Mouse (Mus musculus) c-Kit-positive CD71-positive TER-119-positive erythroid progenitor cells, embryonic 14.5 days (primary cell): ENCODE measurements around the gene Iqce.

ENCODE experiments used
- DNase-seq: peaks from one replicate; pipeline ENCODE4 v3.0.0-alpha.2; 2013; ENCODE audit warnings: low spot score

Gene Iqce

GRCm38 (mm10) chr5:140637989-140638388 is 64.2 kb downstream of the Iqce start:
- no peak for DNase-seq

GRCm38 (mm10) chr5:140637058-140637410 is 65.1 kb downstream of the Iqce start:
- no peak for DNase-seq

- DNase-seq, result no peak
Observed at GRCm38 (mm10) chr5:140636316-140637057, 65.7 kb downstream of the Iqce start.

DNA sequence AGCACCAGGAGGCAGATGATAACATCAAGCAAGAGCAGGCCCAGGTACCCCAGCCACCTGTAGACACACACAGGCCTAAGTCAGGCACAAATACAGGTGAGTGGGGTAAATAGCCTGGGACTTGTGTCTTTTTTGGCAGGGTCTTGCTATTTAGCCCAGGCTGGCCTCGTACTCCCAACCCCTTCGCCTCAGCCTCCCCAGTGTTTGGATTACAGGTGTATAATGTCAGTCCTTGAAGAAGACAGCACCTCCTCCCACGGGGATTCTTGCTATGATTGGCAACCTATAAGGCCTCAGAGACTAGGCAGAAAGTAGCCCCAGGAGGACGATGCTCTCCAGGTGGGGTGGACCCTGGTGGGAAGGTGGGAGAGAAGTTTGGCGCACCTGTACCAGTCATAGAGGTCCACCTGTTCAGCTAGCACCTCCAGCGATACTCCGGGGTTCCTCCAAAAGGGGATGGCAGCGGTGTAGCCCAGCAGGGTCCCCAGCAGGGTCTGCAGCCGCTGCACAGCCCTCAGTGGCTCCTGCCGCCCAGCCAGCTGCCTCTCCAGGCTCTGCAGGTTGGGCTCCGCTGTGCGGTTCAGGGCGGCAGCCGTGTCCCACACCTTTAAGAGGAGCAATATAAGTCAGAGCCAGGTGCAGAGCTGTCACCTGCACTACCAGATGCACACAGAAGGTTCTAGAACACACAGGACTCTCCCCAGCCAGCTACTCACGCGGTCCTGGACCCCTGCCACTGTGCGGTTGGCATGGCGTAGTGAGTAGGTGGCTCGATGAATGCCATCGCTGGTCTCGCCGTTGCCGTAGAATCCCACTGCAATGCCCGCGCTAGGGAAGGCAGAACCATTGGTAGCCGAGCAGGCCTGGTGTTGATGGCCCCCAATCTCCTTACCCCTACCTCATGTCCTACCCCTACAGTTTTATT is 67.1 kb downstream of the Iqce start:
- no peak for DNase-seq

DNA sequence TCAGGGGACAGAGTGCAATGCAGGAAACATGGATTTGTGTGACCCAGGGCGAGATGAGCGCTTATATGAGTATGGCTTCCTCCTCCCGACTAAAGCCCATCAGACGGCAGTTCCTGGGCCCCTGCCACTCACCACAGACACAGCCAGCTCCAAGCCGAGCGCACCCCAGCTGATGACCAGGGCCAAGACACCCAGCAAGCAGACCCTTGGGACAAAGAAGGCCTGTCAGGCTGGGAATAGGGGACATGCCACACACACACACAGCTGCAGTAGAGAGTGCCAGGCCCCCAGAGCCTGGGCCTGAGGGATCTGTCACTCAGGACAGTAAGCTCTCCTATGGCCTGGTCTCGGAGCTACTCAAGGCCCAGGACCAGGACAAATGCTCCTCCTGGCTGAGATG is 68.7 kb downstream of the Iqce start:
- no peak for DNase-seq

- DNase-seq, result no peak
Observed at GRCm38 (mm10) chr5:140628995-140629394, 73.2 kb downstream of the Iqce start.

DNA sequence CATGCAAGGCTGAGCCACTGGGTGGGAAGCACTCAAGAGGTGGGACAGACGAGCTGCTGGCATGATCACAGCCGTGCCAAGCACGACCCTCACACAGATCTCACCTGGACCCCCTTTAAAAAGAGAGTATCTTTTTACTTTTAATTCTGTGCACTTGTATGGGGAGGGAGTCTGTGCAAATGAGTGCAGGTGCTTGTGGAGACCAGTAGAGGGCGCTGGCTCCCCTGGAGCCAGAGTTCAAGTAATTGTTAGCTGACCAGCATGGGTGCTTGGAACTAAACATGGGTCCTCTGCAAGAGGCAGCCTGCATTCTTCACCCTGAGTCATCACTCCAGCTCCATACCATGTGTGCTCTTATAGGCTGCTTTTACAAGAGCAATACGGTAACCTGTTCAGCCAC is 74.6 kb downstream of the Iqce start:
- no peak for DNase-seq

GRCm38 (mm10) chr5:140624961-140625360 is 77.2 kb downstream of the Iqce start:
- DNase-seq, result no peak

DNA sequence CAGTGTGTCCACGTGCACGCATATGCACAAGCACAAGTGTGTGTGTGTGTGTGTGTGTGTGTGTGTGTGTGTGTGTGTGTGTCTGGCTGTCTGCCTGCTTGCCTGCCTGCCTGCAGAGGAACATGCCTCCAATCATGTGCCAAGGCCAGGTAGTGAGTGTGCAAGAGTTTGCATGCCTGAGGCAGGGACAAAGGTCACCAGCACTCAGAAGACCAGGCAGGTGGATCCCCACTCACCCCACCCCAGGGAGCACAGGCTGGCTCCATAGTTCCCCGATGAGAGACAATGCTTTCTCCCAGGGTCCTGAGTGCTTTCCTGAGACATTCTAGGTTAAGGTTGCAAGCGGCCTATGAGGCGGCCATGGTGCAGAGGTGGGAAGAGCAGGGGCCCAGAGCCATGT is 77.9 kb downstream of the Iqce start:
- no peak for DNase-seq

- DNase-seq, result no peak
Observed at GRCm38 (mm10) chr5:140623791-140624190, 78.4 kb downstream of the Iqce start.

DNA sequence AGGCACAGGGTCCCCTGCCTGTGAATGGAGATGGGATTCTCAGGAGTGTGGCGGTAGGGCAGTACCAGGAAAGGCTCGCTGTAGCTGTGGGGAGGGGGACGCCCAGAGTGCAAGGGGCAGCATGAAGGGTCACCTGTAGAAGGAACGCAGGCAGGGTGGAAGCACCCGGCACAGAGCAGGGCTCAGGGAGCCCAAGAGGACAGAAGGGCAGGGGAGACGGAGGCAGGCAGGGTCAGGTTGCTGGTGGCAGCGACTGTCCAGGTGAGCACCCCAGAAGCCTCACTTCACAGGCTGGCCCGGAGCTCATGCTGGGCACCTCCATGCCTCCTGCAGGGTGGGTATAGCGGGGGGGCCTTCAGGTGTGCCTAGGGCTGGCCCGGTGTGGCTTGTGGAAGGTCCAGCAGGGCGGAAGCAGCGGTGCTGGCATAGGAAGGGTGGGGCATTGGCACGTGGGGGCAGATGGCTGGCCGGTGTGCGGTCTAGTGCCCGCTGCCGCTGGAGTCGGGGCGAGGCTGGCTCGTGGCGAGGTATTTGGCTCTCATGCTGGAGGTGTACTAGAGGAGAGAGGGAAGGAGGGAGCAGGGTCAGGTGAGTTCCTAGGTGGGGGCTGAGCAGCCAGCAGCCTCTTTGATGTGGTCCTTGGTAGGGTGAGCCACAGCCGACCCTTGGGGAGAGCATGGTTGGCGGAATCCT is 79.1 kb downstream of the Iqce start:
- DNase-seq, result no peak

GRCm38 (mm10) chr5:140621517-140621916 is 80.7 kb downstream of the Iqce start:
- no peak for DNase-seq

- no peak for DNase-seq
Observed at GRCm38 (mm10) chr5:140621092-140621491, 81.1 kb downstream of the Iqce start.

- DNase-seq, result no peak
Observed at GRCm38 (mm10) chr5:140619895-140620736, 82.1 kb downstream of the Iqce start.

- DNase-seq, result peak; percentile 83
Observed at GRCm38 (mm10) chr5:140619151-140619771, 82.9 kb downstream of the Iqce start.

- no peak for DNase-seq
Observed at GRCm38 (mm10) chr5:140617714-140618113, 84.5 kb downstream of the Iqce start.

DNA sequence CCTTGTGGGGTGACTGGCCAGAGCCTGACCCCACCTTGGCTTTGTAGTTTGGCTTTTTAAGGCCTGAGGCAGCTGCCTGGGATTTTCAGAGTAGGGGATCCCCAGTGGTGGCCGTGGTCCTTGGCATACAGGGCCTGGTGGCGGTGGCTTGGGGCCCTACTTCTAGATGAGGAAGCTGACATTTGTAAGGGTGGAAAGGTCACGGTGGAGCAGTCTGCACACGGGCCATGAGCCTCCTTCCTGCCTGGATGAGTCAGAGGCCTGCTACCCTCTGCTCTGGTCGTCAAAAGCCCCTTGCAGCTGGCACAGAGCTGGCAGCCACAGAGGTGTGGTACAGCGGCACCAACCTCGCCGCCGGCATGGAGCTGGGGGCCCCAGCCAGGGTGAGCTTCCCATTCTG is 85.5 kb downstream of the Iqce start:
- DNase-seq, result no peak

DNA sequence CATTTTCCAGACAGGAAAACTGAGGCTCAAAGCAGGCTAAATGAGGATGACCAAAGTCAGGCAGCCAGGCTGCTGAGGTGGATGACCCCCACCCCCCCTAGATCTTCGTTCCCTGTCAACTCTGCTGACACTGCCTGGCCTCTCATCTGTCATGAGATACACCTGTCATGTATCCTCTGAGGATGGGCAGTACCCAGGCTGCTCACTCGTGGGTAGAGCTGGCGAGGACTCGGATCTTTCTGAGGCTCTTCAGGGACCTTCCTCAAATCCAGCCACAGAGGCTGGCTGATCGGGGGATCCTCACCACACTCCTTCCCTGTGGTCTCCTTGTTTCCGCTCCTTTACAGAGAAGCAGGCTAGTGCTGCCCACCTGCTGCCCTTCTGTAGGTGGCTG is 86.1 kb downstream of the Iqce start:
- no peak for DNase-seq

DNA sequence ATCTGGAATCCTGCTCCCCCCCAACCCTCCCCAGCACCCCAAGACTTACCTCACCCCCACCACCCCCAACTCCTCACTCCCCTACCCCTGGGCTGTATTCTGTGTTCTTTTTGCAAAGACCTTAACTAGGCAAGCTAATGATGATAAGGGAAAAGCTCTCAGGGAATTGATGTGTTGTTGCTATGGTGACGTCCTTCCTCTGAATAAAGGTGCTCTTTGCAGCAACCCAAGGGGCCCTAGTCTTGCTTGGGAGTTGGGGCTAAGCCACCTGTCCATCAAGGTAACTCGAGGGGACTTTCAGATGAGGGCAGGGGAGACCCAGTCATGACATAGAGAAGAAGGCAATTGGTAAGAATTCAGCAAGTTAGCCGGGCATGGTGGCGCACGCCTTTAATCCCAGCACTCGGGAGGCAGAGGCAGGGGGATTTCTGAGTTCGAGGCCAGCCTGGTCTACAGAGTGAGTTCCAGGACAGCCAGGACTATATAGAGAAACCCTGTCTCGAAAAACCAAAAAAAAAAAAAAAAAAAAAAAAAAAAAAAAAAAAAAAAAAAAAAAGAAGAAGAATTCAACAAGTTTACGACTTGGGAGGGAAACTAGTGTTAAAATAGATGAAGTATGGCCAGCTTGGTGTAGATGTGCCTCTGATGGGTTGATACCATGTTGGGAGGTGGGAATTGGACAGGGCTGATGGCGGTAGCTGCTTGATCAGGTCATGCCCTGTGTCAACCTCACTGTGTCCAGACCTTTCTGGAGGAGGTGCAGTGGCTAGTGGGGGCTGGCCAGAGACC is 86.7 kb downstream of the Iqce start:
- no peak for DNase-seq

- peak; percentile 73 for DNase-seq
Observed at GRCm38 (mm10) chr5:140614837-140615236, 87.3 kb downstream of the Iqce start.

DNA sequence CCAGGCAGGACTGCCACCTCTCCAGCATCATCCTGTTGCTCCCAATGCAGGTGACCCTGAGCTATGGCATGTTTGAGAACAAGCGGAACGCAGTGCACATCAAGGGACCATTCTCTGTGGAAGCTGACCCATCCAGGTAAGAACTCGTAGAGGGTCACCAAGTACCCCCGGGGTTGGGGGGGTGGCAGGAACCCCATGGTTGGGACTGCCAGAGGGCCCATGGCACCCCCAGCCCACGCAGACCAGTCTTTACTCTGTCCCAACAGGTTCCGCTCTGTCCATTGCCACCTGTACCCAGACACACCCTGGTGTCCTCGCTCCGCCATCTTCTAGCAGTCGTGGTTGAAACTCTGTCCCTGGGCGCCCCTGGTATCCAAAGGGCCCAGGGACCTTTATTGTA is 88.0 kb downstream of the Iqce start:
- no peak for DNase-seq
